Mouse (Mus musculus): ENCODE measurements around the gene Pnn.

DNA sequence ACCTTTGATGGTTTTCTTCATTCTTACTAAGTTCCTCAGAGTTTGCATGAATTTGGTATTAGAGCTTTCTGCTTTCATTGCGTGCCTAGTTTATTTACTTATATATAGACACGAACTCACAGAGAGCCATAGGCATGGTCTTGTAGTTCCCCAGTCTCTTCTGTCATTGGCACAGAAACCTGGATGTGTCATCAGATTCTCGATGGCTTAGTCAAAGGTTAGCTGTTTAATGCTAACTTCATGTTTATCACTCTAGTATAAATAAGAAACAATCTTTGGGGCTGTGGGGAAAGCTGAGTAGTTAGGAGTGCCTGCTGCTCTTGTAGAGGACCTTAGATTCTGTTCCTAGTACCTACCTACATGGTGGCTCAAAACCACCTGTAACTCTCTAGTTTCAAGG lies 10.3 kb downstream of the Pnn start:
- TF ChIP-seq POLR2A (IDR thresholded peaks at IDR 0.05; ENCODE audit: low read depth, low read length) (no peak), CTCF (IDR thresholded peaks at IDR 0.05; ENCODE audit: extremely low read depth, insufficient read length, insufficient replicate concordance, low read depth, low read length) (no peak)
